17 mouse cellular contexts compared by ENCODE assay signal in the genomic region with DNA sequence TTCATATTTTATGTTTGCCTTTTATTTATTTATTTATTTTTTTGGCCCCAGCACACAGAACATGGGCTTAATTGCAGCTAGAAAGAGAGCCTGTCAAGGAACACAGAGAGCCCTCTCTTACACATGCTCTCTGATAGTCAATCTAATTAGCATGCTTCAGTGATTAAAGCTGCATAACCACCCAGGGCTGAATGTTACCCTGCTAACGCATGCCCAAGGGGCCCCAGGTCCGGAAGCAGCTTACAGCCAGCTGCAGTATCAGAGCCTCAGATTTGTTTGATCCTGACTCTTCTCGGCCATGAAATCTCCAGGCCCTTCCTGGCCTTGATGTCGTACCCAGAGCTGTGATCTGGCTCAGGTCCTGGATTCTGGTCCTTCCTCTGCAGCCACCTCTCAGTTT.
A peak's percentile ranks its signal among the peaks of the same experiment; 100 is the strongest.
DNase-seq lines count a peak whose midpoint lies in the region; ATAC-seq and TF ChIP-seq lines count a peak whose summit lies in the region.
"Had no signal": no experiment of that assay in that cellular context is flagged by ENCODE, and none has a peak within 500 bp of the region (broad histone marks: within the 10 kb centered on the region; RNA-seq: fewer than 3 reads in every experiment).

No protein-coding gene starts in this region.

- H3K4me2 ChIP-seq in forebrain, postnatal 0 days (ENCODE audit: low read depth) = no peak overlapping the region
- H3K4me2 ChIP-seq in midbrain, embryonic 15.5 days = no peak overlapping the region
- no peak overlapping the region for H3K4me2 ChIP-seq in liver, postnatal 0 days (ENCODE audit: low read depth, low read length)
- H3K4me2 ChIP-seq: limb, embryonic 15.5 days; lung, embryonic 14.5 days; neural tube, embryonic 13.5 days had no signal

- H3K27ac ChIP-seq in forebrain, postnatal 0 days (ENCODE audit: low read depth, low read length) = no peak overlapping the region
- H3K27ac ChIP-seq in midbrain, embryonic 15.5 days = 0 out of 2 replicates have a peak overlapping the region, but pooled peaks have one; percentile 3
- no peak overlapping the region for H3K27ac ChIP-seq in liver, postnatal 0 days (ENCODE audit: low read depth)
- H3K27ac ChIP-seq: left cerebral cortex, adult 2 months; limb, embryonic 15.5 days; neural tube, embryonic 13.5 days had no signal

- H3K4me3 ChIP-seq in forebrain, postnatal 0 days (ENCODE audit: low read depth, low read length) = no peak overlapping the region
- H3K4me3 ChIP-seq in midbrain, embryonic 15.5 days = no peak overlapping the region
- H3K4me3 ChIP-seq in liver, postnatal 0 days (ENCODE audit: low read depth, low read length) = no peak overlapping the region
- H3K4me3 ChIP-seq: left cerebral cortex, adult 2 months; limb, embryonic 15.5 days; megakaryocyte, embryonic 14.5 days; neural tube, embryonic 13.5 days had no signal

- peak; percentile 17 for DNase-seq in adrenal gland, postnatal 14 days
- no peak for DNase-seq in adrenal gland, adult 8-10 months
- peak; percentile 82 for DNase-seq in brain, embryonic 14.5 days (ENCODE audit: low read depth)
- DNase-seq in forebrain, postnatal 0 days = no peak
- DNase-seq in cerebellum, postnatal 25 days = no peak
- DNase-seq in lung, postnatal 10 days = no peak
- no peak for DNase-seq in liver, postnatal 0 days
- DNase-seq: cerebellum, adult 2 months; embryo, embryonic 11 days; lung, embryonic 14.5 days; right cerebral cortex, adult 18-20 months had no signal

- H3K9ac ChIP-seq in forebrain, postnatal 0 days = no peak overlapping the region
- H3K9ac ChIP-seq in midbrain, embryonic 15.5 days = no peak overlapping the region
- no peak overlapping the region for H3K9ac ChIP-seq in liver, postnatal 0 days (replicated peaks)
- H3K9ac ChIP-seq: limb, embryonic 15.5 days; lung, embryonic 14.5 days; neural tube, embryonic 13.5 days had no signal

- no peak for TF ChIP-seq CTCF in brain, embryonic 14.5 days (IDR thresholded peaks at IDR 0.05; ENCODE audit: borderline replicate concordance, extremely low read depth, insufficient read depth, insufficient read length)
- TF ChIP-seq CTCF in forebrain, postnatal 0 days (IDR thresholded peaks at IDR 0.05; ENCODE audit: low read depth) = no peak
- no peak for TF ChIP-seq CTCF in liver, postnatal 0 days (IDR thresholded peaks at IDR 0.05; ENCODE audit: low read depth)

- WGBS in forebrain, postnatal 0 days = 19% methylated on average over 4 of the region's 4 CpGs
- 8% methylated on average over 4 of the region's 4 CpGs for WGBS in midbrain, embryonic 15.5 days
- 63% methylated on average over 4 of the region's 4 CpGs for WGBS in liver, postnatal 0 days (ENCODE audit: insufficient replicate concordance)

- no peaks in the 10 kb centered on the region for H3K9me3 ChIP-seq in forebrain, postnatal 0 days (ENCODE audit: low read length)
- no peaks in the 10 kb centered on the region for H3K9me3 ChIP-seq in midbrain, embryonic 15.5 days
- H3K9me3 ChIP-seq in liver, postnatal 0 days (ENCODE audit: low read length) = no peaks in the 10 kb centered on the region
- H3K9me3 ChIP-seq: limb, embryonic 15.5 days; megakaryocyte, embryonic 14.5 days; neural tube, embryonic 13.5 days had no signal

- H3K27me3 ChIP-seq in forebrain, postnatal 0 days (ENCODE audit: insufficient read depth, low read length) = no peaks in the 10 kb centered on the region
- H3K27me3 ChIP-seq in midbrain, embryonic 15.5 days (replicated peaks) = no peaks in the 10 kb centered on the region
- no peaks in the 10 kb centered on the region for H3K27me3 ChIP-seq in liver, postnatal 0 days (ENCODE audit: insufficient read depth, low read length)
- H3K27me3 ChIP-seq: limb, embryonic 15.5 days; neural tube, embryonic 13.5 days had no signal

- TF ChIP-seq POLR2A in brain, embryonic 14.5 days (IDR thresholded peaks at IDR 0.05; ENCODE audit: borderline replicate concordance, extremely low read depth, insufficient read depth, insufficient read length, poor library complexity, severe bottlenecking) = no peak

- TF ChIP-seq EP300 in liver, postnatal 0 days (IDR thresholded peaks at IDR 0.05; ENCODE audit: low read depth) = no peak

- no peaks in the 10 kb centered on the region for H3K4me1 ChIP-seq in forebrain, postnatal 0 days (ENCODE audit: insufficient read depth)
- H3K4me1 ChIP-seq in midbrain, embryonic 15.5 days = 0 out of 2 replicates have a peak, but pooled peaks cover 3% of the 10 kb centered on the region
- H3K4me1 ChIP-seq in liver, postnatal 0 days (ENCODE audit: insufficient read depth) = no peaks in the 10 kb centered on the region

- ATAC-seq in forebrain, postnatal 0 days = peak; percentile 48
- ATAC-seq in midbrain, embryonic 15.5 days (replicated peaks) = peak; percentile 61
- no peak for ATAC-seq in liver, postnatal 0 days
- ATAC-seq: intestine, postnatal 0 days had no signal

- no peaks in the 10 kb centered on the region for H3K36me3 ChIP-seq in forebrain, postnatal 0 days (ENCODE audit: insufficient read depth)
- no peaks in the 10 kb centered on the region for H3K36me3 ChIP-seq in midbrain, embryonic 15.5 days (replicated peaks)
- no peaks in the 10 kb centered on the region for H3K36me3 ChIP-seq in liver, postnatal 0 days (replicated peaks; ENCODE audit: insufficient read depth, low read length)
- H3K36me3 ChIP-seq: limb, embryonic 15.5 days; neural tube, embryonic 13.5 days had no signal

Comparison
In these comparisons a context has a peak if more than half of its experiments do, and no peak if none do; other contexts are left out.
1. DNase-seq: peak in adrenal gland, postnatal 14 days (single experiment) and brain, embryonic 14.5 days (single experiment); none in adrenal gland, adult 8-10 months (single experiment), forebrain, postnatal 0 days (single experiment), cerebellum, postnatal 25 days (0 of 2), lung, postnatal 10 days (single experiment) and liver, postnatal 0 days (single experiment).